17 mouse cellular contexts compared by ENCODE assay signal in the genomic region with DNA sequence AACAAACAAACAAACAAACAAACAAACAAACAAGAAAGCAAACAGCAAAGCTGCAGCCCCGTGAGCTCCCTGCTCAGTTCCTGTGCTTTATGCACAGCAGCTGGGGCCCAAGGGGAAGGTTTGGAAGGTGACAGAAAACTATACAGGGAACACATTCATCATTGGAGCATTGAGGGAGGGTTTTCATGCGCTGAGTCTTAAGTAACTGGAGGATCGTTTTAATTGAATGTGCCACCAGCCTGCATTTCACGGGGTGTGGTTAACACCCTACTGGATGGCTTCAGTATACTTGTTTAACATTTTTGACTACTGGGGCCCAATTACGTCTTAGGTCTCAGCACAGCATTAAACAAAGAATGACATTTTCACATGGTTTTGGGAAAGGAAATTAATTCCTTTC.
"Had no signal": no experiment of that assay in that cellular context is flagged by ENCODE, and none has a peak within 500 bp of the region (broad histone marks: within the 10 kb centered on the region; RNA-seq: fewer than 3 reads in every experiment).

No protein-coding gene starts in this region.

- H3K4me3 ChIP-seq: kidney, embryonic 15.5 days; liver, embryonic 13.5 days; neural tube, embryonic 12.5 days; neural tube, embryonic 15.5 days; stomach, embryonic 15.5 days had no signal

- H3K4me2 ChIP-seq: kidney, embryonic 15.5 days; liver, embryonic 13.5 days; midbrain, embryonic 11.5 days; neural tube, embryonic 12.5 days; neural tube, embryonic 15.5 days; stomach, embryonic 15.5 days had no signal

- DNase-seq: kidney, postnatal 14 days; kidney, postnatal 4 days; left cerebral cortex, postnatal 4 days; liver, embryonic 13.5 days; lung, adult 2 months; lung, postnatal 14 days; lung, postnatal 4 days; midbrain, embryonic 14.5 days; right cerebral cortex, adult 18-20 months; right cerebral cortex, postnatal 25 days; spleen, adult 18-20 months; thymus, postnatal 25 days had no signal

- H3K27me3 ChIP-seq: kidney, embryonic 15.5 days; liver, embryonic 13.5 days; neural tube, embryonic 12.5 days; neural tube, embryonic 15.5 days; stomach, embryonic 15.5 days had no signal

- H3K4me1 ChIP-seq: kidney, embryonic 15.5 days; liver, embryonic 13.5 days; neural tube, embryonic 12.5 days; stomach, embryonic 15.5 days had no signal

- H3K9ac ChIP-seq: kidney, embryonic 15.5 days; liver, embryonic 13.5 days; neural tube, embryonic 12.5 days; neural tube, embryonic 15.5 days; stomach, embryonic 15.5 days had no signal

- H3K9me3 ChIP-seq: kidney, embryonic 15.5 days; liver, embryonic 13.5 days; neural tube, embryonic 12.5 days; neural tube, embryonic 15.5 days; stomach, embryonic 15.5 days had no signal

- H3K27ac ChIP-seq: kidney, embryonic 15.5 days; liver, embryonic 13.5 days; neural tube, embryonic 12.5 days; neural tube, embryonic 15.5 days; stomach, embryonic 15.5 days had no signal

- H3K36me3 ChIP-seq: kidney, embryonic 15.5 days; liver, embryonic 13.5 days; neural tube, embryonic 12.5 days; neural tube, embryonic 15.5 days; stomach, embryonic 15.5 days had no signal
